Mouse (Mus musculus) liver, embryonic 16.5 days (tissue): ENCODE results near the gene Sacm1l. TPM values are rescaled to one million over a fixed set of nuclear protein-coding genes. Genes with fewer than 3 reads are reported as not detected.

Source experiments
- ATAC-seq: fragments of 200-750 bp; cut with Nextera tagmentation; 2 replicates; pipeline ENCODE4 v1.8.0; 2017; ENCODE audit warnings: low read depth, mild to moderate bottlenecking, moderate number of reproducible peaks, moderate library complexity
- H3K27ac ChIP-seq: fragments of 300-500 bp; sonication (generic); 2 replicates; pipeline ENCODE4 v1.5.1; 2014; ENCODE audit warnings: mild to moderate bottlenecking, low read length
- H3K27me3 ChIP-seq: fragments of 300-500 bp; sonication (generic); 2 replicates; pipeline ENCODE4 v1.6.1; 2014; ENCODE audit warnings: low read depth, low read length, mixed read lengths; ENCODE audit not compliant: control insufficient read depth, insufficient read depth
- H3K36me3 ChIP-seq: fragments of 300-500 bp; sonication (generic); 2 replicates; pipeline ENCODE4 v1.6.1; 2014; ENCODE audit warnings: mild to moderate bottlenecking; ENCODE audit not compliant: control insufficient read depth, insufficient read depth
- H3K4me1 ChIP-seq: fragments of 300-500 bp; sonication (generic); 2 replicates; pipeline ENCODE4 v1.6.1; 2014; ENCODE audit warnings: low read depth, low read length, mixed read lengths; ENCODE audit not compliant: control insufficient read depth
- H3K4me2 ChIP-seq: fragments of 300-500 bp; sonication (generic); 2 replicates; pipeline ENCODE4 v1.6.1; 2014; ENCODE audit warnings: low read depth, low read length, mixed read lengths
- H3K4me3 ChIP-seq: fragments of 300-500 bp; sonication (generic); 2 replicates; pipeline ENCODE4 v1.5.1; 2014; ENCODE audit warnings: low read depth, mild to moderate bottlenecking, low read length
- H3K9ac ChIP-seq: fragments of 300-500 bp; sonication (generic); 2 replicates; pipeline ENCODE4 v1.6.1; 2014; ENCODE audit warnings: low read depth, low read length
- H3K9me3 ChIP-seq: fragments of 300-500 bp; sonication (generic); replicated peaks from 2 replicates; pipeline ENCODE4 v1.6.1; 2016; ENCODE audit warnings: low read length; ENCODE audit not compliant: control insufficient read depth
- WGBS: fragments of 180-500 bp; shearing (Covaris S2); extraction: QIAGEN DNeasy Blood & Tissue Kit; methylation state at CpG from one replicate; pipeline ENCODE4 v1.1.7; 2014; ENCODE audit not compliant: insufficient replicate concordance; 5-methylcytosine and 5-hydroxymethylcytosine counted together
- polyA plus RNA-seq: library from polyadenylated mRNA; unstranded; fragments of >200 nt; fragmentation: Nextera tagmentation; extraction: Ambion mirVana; gene quantifications from 2 replicates; pipeline ENCODE4 v1.2.1, GENCODE M21; 2015

Gene Sacm1l
- polyA plus RNA-seq, 1 experiment from 2014 or later, result 25.7 TPM

- Histone ChIP-seq H3K9ac (no peak overlapping the region), H3K4me3 (no peak overlapping the region), H3K36me3 (peaks cover under 1% of the 10 kb centered on the region; the same call in 1 of the 2 replicates), H3K4me1 (peaks cover 43% of the 10 kb centered on the region), H3K27ac (no peak overlapping the region), H3K27me3 (no peaks in the 10 kb centered on the region), H3K4me2 (no peak overlapping the region), H3K9me3 (no peaks in the 10 kb centered on the region)
- no peak for ATAC-seq
- WGBS, result 71% methylated on average over 2 of the region's 2 CpGs
Measured at GRCm38 (mm10) chr9:123489073-123489472, 40.5 kb upstream of the Sacm1l start.

- Histone ChIP-seq H3K27ac (0 out of 2 replicates have a peak overlapping the region, but pooled peaks have one; percentile 22), H3K36me3 (no peaks in the 10 kb centered on the region; the same call in 1 of the 2 replicates)
Measured at GRCm38 (mm10) chr9:123489727-123490343, 39.7 kb upstream of the Sacm1l start.

GRCm38 (mm10) chr9:123490930-123491329 lies 38.6 kb upstream of the Sacm1l start:
- 0 out of 2 replicates have a peak overlapping the region, but pooled peaks have one; percentile 12 for H3K27ac ChIP-seq
- H3K4me2 ChIP-seq, result no peak overlapping the region
- H3K4me1 ChIP-seq, result peaks cover 37% of the 10 kb centered on the region
- no peak overlapping the region for H3K4me3 ChIP-seq
- H3K27me3 ChIP-seq, result no peaks in the 10 kb centered on the region
- H3K9me3 ChIP-seq, result no peaks in the 10 kb centered on the region
- WGBS, result 73% methylated on average over 5 of the region's 5 CpGs
- H3K9ac ChIP-seq, result no peak overlapping the region
- ATAC-seq, result no peak
- H3K36me3 ChIP-seq, result no peaks in the 10 kb centered on the region; the same call in 1 of the 2 replicates

More at GRCm38 (mm10) chr9:123489727-123490343, 39.7 kb upstream of the Sacm1l start:
- H3K9me3 ChIP-seq, result no peaks in the 10 kb centered on the region
- no peak overlapping the region for H3K9ac ChIP-seq
- H3K4me3 ChIP-seq, result no peak overlapping the region
- no peaks in the 10 kb centered on the region for H3K27me3 ChIP-seq
- WGBS, result 61% methylated on average over 9 of the region's 9 CpGs
- H3K4me2 ChIP-seq, result no peak overlapping the region
- H3K4me1 ChIP-seq, result peaks cover 40% of the 10 kb centered on the region
- no peak for ATAC-seq

GRCm38 (mm10) chr9:123491917-123492585 lies 37.5 kb upstream of the Sacm1l start:
- Histone ChIP-seq H3K36me3 (no peaks in the 10 kb centered on the region; the same call in 1 of the 2 replicates), H3K27me3 (no peaks in the 10 kb centered on the region), H3K4me1 (peaks cover 38% of the 10 kb centered on the region), H3K4me3 (no peak overlapping the region), H3K4me2 (no peak overlapping the region), H3K27ac (no peak overlapping the region), H3K9me3 (no peaks in the 10 kb centered on the region), H3K9ac (no peak overlapping the region)
- peak; percentile 37 for ATAC-seq
- 67% methylated on average over 9 of the region's 9 CpGs for WGBS

- peaks cover 29% of the 10 kb centered on the region for H3K4me1 ChIP-seq
- WGBS, result 35% methylated on average over 13 of the region's 13 CpGs
- no peaks in the 10 kb centered on the region for H3K27me3 ChIP-seq
- no peak overlapping the region for H3K9ac ChIP-seq
- 0 out of 2 replicates have a peak overlapping the region, but pooled peaks have one; percentile 16 for H3K4me3 ChIP-seq
- H3K27ac ChIP-seq, result no peak overlapping the region
- no peaks in the 10 kb centered on the region for H3K36me3 ChIP-seq
- H3K4me2 ChIP-seq, result peak overlapping the region; percentile 33; the same call in 1 of the 2 replicates
- H3K9me3 ChIP-seq, result no peaks in the 10 kb centered on the region
- ATAC-seq, result peak; percentile 54; the same call in 1 of the 2 replicates
Measured at GRCm38 (mm10) chr9:123496665-123497064, 32.9 kb upstream of the Sacm1l start.

GRCm38 (mm10) chr9:123497906-123498305 lies 31.7 kb upstream of the Sacm1l start:
- H3K27me3 ChIP-seq, result no peaks in the 10 kb centered on the region
- H3K27ac ChIP-seq, result no peak overlapping the region
- ATAC-seq, result 0 out of 2 replicates have a peak, but pooled peaks have one; percentile 20
- no peak overlapping the region for H3K4me2 ChIP-seq
- H3K9ac ChIP-seq, result no peak overlapping the region
- no peaks in the 10 kb centered on the region for H3K9me3 ChIP-seq
- H3K4me1 ChIP-seq, result peaks cover 18% of the 10 kb centered on the region
- peaks cover 6% of the 10 kb centered on the region; the same call in 1 of the 2 replicates for H3K36me3 ChIP-seq
- WGBS, result 34% methylated on average over 5 of the region's 5 CpGs
- no peak overlapping the region for H3K4me3 ChIP-seq

GRCm38 (mm10) chr9:123500480-123500879 lies 29.1 kb upstream of the Sacm1l start:
- Histone ChIP-seq H3K4me3 (no peak overlapping the region), H3K9me3 (no peaks in the 10 kb centered on the region), H3K9ac (no peak overlapping the region), H3K4me1 (peaks cover 16% of the 10 kb centered on the region), H3K27ac (no peak overlapping the region), H3K27me3 (no peaks in the 10 kb centered on the region), H3K4me2 (no peak overlapping the region), H3K36me3 (peaks cover 9% of the 10 kb centered on the region; the same call in 1 of the 2 replicates)
- ATAC-seq, result no peak
- 67% methylated on average over 4 of the region's 4 CpGs for WGBS

GRCm38 (mm10) chr9:123503171-123503834 lies 26.3 kb upstream of the Sacm1l start:
- no peak for ATAC-seq
- H3K4me1 ChIP-seq, result no peaks in the 10 kb centered on the region; the same call in 1 of the 2 replicates
- no peak overlapping the region for H3K9ac ChIP-seq
- WGBS, result 76% methylated on average over 5 of the region's 5 CpGs
- H3K27ac ChIP-seq, result no peak overlapping the region
- no peak overlapping the region for H3K4me2 ChIP-seq
- peaks cover 9% of the 10 kb centered on the region; the same call in 1 of the 2 replicates for H3K36me3 ChIP-seq
- H3K4me3 ChIP-seq, result no peak overlapping the region
- no peaks in the 10 kb centered on the region for H3K9me3 ChIP-seq
- H3K27me3 ChIP-seq, result no peaks in the 10 kb centered on the region
